Mouse (Mus musculus) monocyte, adult 5-6 weeks (primary cell): ENCODE results near the gene 1700001O22Rik. TPM values are rescaled to one million over a fixed set of nuclear protein-coding genes. Genes with fewer than 3 reads are reported as not detected.

Experiments used
- ATAC-seq: fragments of 153-309, 156-312 bp; replicated peaks from 2 replicates; pipeline ENCODE4 v1.8.0; 2017; ENCODE audit warnings: mild to moderate bottlenecking; ENCODE audit not compliant: low TSS enrichment, insufficient number of reproducible peaks, severe bottlenecking, poor library complexity, low FRiP score
- total RNA-seq: library from RNA; stranded (forward); fragments of 200-1000, 200-491, 200-594 nt; gene quantifications from 3 replicates; pipeline ENCODE4 v1.2.3, GENCODE M21; 2017

Gene 1700001O22Rik
- total RNA-seq, 1 experiment from 2014 or later = not detected

DNA sequence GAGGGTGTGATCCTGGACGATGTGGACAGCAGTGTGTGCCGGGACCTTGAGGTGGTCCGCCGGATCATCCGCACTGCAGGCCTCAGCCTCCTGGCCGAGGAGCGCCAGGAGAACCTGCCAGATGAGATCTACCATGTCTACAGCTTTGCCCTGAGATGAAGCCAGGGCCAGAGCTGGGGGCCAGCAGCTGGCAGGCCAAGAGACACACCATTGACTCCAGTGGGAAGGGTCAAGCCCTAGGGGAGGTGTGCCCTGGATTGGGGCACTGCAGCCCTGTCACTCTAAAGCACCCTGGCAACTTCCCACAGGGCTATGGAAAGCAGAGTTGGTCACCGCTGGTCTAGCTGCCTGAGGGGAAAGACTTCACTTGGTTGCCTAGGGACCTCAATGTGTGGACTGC, 19.0 kb upstream of the 1700001O22Rik start:
- ATAC-seq = no peak

DNA sequence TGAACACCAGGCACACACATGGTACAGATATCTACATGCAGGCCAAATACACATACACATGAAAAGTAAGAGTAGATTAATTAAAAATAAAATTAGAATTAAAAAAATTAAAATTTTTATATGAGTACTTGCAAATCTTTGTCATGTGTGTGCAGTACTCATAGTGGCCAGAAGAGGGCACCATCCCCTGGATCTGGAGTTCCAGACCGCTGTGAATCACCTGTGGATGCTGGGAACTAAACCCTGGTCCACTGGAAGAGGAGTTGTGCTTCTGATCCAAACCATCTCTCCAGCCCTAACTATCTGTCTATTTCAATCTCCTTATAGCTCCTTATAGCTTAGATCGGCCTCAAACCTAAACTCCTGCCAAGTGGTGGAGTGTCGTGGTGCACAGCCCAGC, 17.6 kb upstream of the 1700001O22Rik start:
- ATAC-seq = no peak

DNA sequence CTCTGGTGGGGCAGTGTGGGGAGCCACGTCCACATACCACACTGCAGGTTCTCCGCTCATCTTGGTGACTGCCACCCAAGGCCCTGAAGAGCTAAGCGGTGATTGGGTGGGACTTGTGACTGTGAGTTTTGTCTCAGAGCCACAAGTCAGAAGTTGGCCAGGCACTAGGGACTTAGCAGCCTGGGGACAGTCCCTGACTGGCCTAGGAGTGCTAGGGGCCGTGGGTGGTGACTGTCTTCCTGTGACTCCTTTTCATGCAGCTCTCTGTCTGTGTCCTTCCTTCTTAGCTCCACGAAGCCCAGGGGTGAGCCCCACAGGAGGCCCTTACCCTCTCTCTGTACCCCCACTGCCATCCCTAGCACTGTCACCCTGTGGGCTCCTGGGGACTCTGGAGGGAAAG, 16.4 kb upstream of the 1700001O22Rik start:
- no peak for ATAC-seq

DNA sequence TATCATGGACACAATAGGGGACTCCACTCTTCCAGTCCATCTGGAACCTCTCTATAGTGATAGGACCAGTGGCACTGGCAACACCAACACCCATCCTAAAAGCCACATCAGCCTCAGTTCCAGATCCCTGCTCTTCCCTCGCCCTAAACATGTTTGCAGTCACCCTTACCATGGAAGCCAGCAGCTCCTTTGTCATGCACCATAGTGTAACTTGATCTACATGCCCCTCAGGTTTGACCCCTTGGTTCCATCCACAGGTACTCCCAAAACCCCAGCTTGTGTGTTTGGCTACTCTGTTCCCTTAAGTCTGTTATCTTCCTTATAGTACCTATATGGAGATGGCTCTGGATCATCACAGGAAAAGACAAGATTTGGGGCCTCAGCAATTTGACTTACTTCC, 12.9 kb upstream of the 1700001O22Rik start:
- ATAC-seq = no peak

DNA sequence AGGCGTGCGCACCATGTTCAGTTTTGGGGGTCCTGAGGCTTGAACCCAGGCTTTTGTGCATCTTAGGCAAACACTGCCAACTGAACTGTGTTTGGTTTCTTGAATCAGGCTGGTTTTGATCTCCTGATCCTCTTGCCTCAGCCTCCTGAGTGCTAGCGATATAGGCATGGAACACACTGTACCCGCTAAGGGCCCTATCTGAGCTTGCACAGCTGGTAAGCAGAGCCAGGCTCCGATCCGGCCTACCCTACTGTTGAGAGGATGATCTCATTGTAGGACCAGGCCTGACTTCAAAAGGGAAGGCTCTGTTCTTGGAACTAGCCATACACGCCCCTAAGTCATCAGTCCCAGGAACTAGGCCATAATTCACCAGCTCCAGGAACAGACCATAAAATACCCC, 7.1 kb upstream of the 1700001O22Rik start:
- ATAC-seq = no peak

DNA sequence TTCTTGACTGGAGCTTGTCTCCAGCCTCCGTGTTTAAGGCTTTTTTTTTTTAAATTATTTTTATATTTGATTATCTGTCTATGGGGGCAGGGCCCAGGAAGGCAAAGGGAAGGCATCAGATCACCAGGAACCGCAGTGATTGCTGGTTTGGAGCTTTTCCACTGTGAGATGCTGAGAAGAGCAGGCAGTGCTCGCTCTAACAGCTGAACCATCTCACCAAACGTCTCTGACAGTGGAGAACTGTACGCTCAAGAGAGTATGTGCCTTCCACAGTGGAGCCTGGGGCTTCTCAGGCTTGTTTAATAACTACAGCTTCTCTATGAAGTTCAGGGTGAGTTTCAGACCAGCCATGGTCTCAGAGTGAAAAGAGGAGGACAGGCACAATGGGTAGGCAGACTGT, 6.0 kb upstream of the 1700001O22Rik start:
- ATAC-seq = no peak

DNA sequence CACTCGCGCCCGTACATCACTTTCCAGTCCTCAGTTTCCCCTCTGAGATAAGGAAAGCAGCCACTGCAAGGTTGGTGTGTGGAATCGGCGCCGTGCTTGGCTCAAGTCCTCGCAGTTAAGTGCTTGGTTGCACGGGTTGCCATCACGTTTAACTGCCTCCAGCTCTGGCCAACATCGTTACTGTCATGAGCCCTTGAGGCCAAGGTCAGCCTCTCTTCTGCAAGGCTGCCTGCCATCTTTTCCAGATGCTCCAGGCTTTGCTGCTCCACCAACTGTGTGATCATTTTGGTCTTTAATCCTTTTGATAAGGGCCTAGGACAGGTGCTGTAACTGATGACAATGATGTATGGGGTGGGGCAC, 4.8 kb upstream of the 1700001O22Rik start:
- no peak for ATAC-seq

DNA sequence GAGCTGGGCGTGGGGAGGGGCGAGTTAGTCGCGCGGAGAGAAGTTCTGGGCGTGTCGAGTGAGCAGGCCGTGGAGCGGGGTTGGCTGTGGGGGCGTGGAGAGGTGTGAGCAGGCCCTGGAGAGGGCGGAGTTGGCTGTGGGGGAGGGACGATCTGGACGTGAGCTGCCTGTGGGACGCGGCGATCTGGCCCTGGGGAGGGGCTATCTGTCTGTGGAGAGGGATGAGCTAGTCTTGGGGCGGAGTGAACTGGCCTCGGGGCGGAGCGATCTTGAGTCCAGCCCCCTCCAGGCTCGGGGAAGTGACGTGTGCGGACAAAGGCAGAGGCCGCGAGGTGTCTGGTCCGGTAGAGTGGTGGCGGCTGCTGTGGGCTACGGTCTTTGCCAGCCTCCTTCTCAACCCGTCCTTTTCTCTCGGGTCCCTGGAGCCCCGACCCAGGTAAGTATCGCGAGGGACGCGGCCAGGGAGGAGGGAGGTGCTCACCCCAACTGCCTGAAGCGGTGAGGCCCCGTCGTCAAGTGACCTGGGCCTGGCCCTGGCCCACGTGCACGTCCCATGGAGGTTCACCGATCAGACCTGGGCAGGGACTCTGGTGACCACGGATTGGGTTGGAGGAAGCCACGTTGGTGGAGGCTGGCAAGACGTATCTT, 4.3 kb upstream of the 1700001O22Rik start, which contains the start of gene Ntmt1:
Ntmt1 (plus strand) TSS at position 179 of the 648 bp plus-strand sequence.
- ATAC-seq = peak; percentile 97

DNA sequence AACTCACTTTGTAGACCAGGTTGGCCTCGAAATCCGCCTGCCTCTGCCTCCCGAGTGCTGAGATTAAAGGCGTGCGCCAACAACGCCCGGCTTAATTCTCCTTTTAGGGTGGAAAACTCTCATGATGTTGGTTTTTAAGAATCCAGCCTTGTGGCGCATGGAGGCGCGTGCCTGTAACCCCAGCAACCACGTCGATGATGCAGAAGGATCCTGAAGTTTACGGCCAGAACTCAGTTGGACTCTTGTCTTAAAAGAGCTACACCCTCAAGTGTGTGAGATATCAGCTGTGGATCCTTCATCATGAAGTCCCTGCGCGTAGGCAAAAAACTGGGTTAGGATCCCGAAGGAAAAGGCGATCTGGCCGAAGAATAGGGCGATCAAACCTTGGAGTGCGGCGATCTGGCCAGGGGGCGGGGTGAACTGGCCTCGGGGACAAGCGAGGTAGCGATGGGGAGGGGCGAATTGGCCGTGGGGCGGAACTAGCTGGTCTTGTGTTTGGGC, 3.7 kb upstream of the 1700001O22Rik start:
- ATAC-seq = peak; percentile 3; the same call in 1 of the 2 replicates

DNA sequence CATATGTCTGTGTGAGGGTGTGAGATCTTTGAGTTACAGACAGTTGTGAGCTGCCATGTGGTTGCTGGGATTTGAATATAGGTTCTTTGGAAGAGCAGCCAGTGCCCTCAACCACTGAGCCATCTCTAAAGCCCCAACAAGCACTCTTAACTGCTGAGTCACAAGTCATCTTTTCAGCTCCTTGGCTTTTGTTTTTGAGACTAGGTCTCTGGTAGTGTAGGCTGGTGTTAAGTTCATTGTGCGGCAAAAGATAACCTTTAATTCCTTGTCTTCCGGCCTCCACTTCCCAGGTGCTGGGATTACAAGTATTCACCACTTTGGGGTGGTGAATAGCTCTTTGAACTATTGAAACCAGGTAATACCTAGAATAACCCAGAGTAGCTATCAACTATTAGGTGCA, 2.5 kb upstream of the 1700001O22Rik start:
- ATAC-seq = no peak

DNA sequence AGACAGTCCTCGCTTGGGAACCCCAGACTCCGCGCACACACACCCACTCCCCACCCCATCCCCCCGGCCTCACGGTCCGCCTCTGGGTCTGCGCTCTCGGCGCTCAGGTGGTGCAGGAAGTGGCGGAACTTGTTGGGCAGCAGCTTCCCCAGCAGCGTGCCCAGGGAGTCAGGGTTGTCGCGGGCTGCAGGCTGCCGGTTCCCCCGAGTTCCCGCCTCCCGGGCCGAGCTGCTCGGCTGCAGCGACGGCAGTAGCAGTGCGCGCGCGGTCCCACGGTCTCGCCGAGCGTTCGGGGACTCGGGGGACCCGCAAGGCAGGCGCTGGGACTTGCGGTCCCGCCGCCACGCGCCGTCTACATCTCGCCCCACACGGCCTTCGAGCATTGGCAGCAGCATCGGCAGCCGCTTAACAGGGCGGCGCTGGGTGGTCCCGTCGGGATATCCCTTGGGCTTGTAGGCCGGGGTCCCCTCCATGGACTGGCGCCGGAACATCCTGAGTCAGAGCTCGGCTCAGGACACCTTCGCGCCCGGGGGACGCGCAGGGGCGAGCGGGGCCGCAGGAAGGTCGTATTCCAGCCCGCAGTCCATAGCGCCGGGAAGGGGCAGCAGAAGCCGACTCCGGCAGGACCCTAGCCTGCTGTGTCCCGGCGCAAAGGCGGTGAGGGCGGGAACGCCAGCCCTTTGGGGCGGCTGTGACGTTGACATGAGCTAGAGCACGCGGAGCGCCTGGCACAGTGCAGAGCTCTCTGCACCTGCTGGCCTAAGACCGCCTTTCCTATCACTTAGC, 2.2 kb downstream of the 1700001O22Rik start:
- ATAC-seq = no peak

DNA sequence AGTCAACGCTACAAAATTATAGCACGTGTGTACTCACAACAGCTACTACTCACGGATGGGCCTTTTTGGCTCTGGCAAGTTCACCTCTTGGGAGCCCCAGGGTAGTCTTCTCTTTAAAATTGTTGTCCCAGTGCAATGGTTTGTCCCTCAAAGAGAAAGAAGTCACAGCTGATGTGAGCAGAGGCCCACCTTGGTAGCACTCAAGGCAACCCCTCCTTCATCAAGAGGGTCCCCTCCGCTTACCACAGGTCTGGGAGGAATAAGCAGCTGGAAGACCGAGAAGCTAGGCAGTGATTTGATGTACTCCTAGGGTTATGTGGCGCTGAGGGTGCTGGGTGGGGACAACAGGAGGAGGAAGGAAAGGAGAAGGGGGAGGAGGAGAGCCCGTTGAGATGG, 2.8 kb downstream of the 1700001O22Rik start:
- ATAC-seq = no peak

DNA sequence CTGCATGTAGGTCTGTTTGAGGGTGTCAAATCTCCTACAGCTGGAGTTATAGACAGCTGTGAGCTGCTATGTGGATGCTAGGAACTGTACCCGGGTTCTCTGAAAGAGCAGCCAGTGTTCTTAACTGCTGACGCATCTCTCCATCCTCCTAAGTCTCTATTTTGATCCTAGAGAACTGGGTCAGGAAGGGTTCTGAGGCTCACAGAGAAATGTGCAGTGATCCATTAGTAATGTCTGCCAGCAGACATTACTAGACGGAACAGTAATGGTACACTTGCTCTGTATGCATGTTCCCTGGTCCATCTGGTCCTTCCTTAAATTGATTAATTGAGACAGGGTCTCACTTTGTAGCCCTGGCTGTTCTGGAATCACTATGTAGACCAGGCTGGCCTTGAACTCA, 4.0 kb downstream of the 1700001O22Rik start:
- ATAC-seq = no peak

DNA sequence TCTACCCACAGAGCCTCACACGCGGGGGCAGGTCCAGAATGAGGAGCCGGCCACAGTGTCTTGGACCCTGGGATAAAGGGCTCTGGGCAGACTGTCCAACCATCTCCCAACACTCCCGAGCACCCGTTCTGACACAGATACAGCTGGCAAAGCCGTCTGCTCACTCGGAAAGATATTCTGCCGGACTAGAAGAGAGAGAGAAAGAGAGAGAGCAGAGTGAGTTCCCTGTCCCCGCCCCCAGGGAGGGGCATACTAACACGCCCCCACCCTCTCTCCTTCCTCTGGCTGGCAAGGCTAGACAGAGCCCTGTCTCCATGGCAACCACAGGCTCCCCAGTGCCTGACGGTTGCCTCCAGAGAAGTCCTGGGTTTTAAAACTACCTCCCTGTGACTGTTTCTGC, 7.1 kb downstream of the 1700001O22Rik start:
- peak; percentile 57 for ATAC-seq

DNA sequence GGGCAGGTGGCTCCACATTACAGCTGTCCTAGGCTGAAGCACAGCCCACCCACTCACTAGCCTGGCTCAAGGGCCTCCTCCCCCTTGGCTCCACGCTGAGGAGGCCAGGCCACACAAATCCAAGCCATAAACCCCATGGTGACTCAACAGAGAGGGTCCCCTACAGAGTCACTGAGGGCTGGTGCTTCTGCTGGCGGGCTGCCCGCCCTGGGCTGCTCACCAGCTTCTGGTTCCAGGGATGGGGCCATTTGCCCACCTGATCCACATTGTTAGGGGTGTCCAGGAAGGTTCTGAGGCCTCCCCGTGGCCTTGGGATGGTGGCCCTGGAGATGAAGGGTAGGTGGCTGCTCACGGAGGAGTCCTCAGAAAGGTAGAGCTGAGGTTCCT, 7.6 kb downstream of the 1700001O22Rik start:
- no peak for ATAC-seq

DNA sequence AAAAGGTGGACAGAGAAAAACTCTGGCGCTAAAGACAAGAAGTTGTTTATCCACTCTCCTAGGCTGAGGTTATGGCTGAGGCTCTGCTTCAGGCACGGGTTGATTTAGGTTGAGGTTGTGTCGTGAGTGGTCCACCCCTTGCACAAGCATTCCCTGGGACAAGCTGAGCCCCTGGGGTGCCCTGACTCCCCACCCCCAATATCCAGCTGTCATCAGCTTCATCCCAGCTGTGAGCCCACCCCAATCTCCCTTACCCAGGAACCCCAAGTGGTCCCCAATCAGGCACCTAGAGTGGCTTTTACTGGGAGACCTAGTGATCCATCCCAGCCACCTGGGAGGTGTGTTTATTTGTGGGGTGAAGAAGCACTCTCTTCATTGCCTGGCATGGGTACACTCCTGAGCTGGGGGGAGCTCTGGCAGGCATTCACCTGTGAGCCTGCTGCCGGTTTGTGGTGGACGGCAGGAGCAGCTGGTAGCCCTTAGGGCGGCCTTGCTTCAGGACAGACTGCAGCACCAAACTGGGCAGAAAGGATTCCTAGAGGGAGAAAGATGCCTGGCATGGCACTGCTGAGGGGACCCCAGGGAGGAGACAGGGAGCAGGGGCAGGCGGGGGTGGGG, 8.1 kb downstream of the 1700001O22Rik start:
- no peak for ATAC-seq

DNA sequence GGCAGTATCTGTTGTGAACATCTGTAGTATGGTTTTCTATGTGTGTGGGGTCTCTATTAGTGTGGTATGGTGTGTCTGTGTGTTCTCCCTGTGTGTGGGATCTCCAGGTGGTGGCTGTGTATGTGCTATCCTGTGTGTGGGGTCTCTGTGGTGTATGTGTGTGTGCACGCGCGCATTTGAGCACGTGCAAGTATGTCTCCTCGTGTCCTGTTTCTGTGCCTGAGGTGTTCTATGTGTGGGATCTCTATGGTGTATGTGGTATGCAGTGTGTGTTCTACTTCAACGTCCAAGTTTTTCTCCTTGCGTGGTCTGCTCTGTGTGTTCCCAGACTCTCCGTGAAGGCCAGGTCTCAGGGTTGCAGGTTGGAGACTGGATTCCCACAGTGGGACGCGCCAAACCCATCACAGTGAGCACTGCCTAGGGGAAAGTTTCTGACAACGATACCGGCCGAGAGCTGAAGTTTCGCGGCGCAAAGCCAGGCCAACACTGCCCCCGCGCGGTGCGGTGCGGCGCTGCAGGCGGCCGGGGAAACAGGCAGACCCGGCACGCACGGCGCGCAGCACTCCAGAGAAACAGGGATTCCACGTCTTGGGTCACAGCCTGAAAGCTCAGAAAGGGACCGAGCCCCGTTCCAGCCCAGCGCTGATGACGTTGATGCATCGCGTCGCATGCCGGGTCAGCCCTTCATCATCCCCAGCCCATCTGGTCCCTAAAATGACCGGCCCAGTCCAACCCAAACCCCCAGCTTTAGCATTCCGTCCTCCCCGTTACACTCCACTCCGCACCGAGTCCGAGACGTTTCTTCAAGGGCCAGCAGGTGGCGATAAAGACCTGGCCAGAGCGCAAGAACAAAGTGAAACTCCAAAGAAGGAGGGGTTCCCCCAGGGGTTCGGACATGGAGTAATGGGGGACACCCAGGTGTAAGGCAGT, 9.0 kb downstream of the 1700001O22Rik start:
- ATAC-seq = peak; percentile 52

DNA sequence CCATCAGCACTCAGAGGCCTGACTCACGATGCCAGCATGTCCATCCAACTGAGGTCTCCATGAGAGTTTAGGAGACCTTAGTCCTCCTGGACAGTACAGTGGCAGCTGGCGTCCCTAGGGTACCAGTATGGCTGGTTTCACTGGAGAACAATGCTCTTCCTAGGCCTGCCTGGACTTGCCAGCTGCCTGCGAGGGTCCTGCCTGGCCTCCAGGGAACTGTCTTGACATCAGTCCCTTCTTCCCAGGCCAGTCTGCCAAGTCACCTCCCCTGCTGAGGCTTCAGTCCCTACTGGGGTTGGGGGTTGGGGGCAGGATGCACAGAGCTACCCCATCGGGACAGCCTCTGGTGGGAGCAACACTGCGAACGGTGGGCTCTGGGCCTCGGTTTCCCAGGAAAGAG, 11.4 kb downstream of the 1700001O22Rik start:
- ATAC-seq = no peak

DNA sequence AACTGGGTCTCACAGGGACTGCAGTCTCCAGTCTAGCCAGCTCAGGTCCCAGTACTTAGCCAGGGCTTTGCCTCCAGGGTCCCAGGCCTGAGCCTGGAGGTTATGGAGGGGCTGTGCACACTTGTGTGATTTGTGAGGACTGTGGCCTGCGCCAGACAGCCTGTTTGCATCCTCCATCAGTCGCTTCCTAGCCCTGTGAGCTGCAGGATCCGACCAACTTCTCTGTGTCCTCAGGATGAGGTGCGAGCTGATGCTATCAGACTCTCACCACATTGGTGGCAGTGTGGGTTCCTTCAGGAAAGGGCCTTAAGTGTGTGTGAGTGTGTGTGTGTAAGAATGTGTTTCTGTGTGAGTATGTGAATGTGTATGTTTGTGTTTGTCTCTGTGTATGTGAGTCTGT, 16.0 kb downstream of the 1700001O22Rik start:
- no peak for ATAC-seq
